In the genomic region with DNA sequence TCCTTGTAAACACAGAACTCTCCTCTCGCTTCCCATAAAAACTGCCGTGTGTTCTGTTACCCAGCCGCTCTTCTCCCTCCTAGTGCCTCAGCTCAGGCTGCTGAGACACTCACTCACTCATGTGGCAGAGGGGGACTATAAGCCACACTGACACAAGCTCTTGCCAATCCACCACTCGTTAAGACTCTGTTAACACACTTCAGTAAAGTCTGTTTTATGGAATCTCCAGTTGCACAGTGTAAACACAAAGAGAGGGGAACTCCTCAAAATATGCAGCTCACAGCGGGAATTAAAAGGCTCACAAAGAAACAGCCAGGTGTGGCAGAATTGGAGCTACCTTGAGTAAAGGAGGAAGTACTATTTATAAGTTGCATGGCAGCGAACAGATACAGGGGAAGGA, we compare ENCODE assay signal across 19 mouse cellular contexts.
DNase-seq lines count a peak whose midpoint lies in the region; ATAC-seq and TF ChIP-seq lines count a peak whose summit lies in the region.
"Had no signal": no experiment of that assay in that cellular context is flagged by ENCODE, and none has a peak within 500 bp of the region (broad histone marks: within the 10 kb centered on the region; RNA-seq: fewer than 3 reads in every experiment).

No protein-coding gene starts in this region.

- H3K27ac ChIP-seq in lung, embryonic 14.5 days (ENCODE audit: low read depth): peak overlapping the region; percentile 78
- H3K27ac ChIP-seq in intestine, embryonic 15.5 days: peak overlapping the region; percentile 74
- H3K27ac ChIP-seq in stomach, embryonic 15.5 days: peak overlapping the region; percentile 64; the same call in 1 of the 2 replicates
- H3K27ac ChIP-seq in layer of hippocampus, adult 2 months: no peak overlapping the region
- H3K27ac ChIP-seq: forebrain, embryonic 15.5 days; kidney, postnatal 0 days; liver, embryonic 13.5 days had no signal

- intact Hi-C loops in heart, postnatal 14 days (cut with DNase I): no loop called here

- peak; percentile 57 for DNase-seq in lung, embryonic 14.5 days
- no peak for DNase-seq in lung, postnatal 14 days
- peak; percentile 34 for DNase-seq in WW6 (ENCODE audit: low read depth, low spot score)
- no peak for DNase-seq in heart, postnatal 14 days
- no peak for DNase-seq in layer of hippocampus, adult 2 months (ENCODE audit: low spot score in 2 of 2)
- DNase-seq: cerebellum, adult 2 months; cerebellum, postnatal 36 days; gastrocnemius, postnatal 25 days; liver, embryonic 13.5 days; lung, postnatal 36 days; retina, postnatal 1 day; right cerebral cortex, postnatal 4 days; thymus, postnatal 25 days had no signal

- H3K4me1 ChIP-seq in lung, embryonic 14.5 days (ENCODE audit: insufficient read depth): peaks cover 20% of the 10 kb centered on the region
- H3K4me1 ChIP-seq in intestine, embryonic 15.5 days (replicated peaks): peaks cover 47% of the 10 kb centered on the region
- peaks cover 26% of the 10 kb centered on the region for H3K4me1 ChIP-seq in stomach, embryonic 15.5 days

- no peak overlapping the region for H3K9ac ChIP-seq in lung, embryonic 14.5 days
- H3K9ac ChIP-seq in intestine, embryonic 15.5 days: no peak overlapping the region
- no peak overlapping the region for H3K9ac ChIP-seq in stomach, embryonic 15.5 days
- H3K9ac ChIP-seq: forebrain, embryonic 15.5 days; liver, embryonic 13.5 days had no signal

- WGBS in lung, embryonic 14.5 days: 25% methylated on average over 6 of the region's 6 CpGs
- 19% methylated on average over 6 of the region's 6 CpGs for WGBS in intestine, embryonic 15.5 days
- 36% methylated on average over 6 of the region's 6 CpGs for WGBS in stomach, embryonic 15.5 days

- peak; percentile 74 for ATAC-seq in lung, embryonic 14.5 days (ENCODE audit: insufficient read depth)
- peak; percentile 44 for ATAC-seq in intestine, embryonic 15.5 days
- ATAC-seq in stomach, embryonic 15.5 days (ENCODE audit: insufficient read depth, low FRiP score, low read depth): no peak
- ATAC-seq: forebrain, embryonic 15.5 days; midbrain, embryonic 16.5 days had no signal

- peak overlapping the region; percentile 13; the same call in 1 of the 2 replicates for H3K4me2 ChIP-seq in lung, embryonic 14.5 days
- 0 out of 2 replicates have a peak overlapping the region, but pooled peaks have one; percentile 0 for H3K4me2 ChIP-seq in intestine, embryonic 15.5 days (replicated peaks)
- H3K4me2 ChIP-seq in stomach, embryonic 15.5 days: no peak overlapping the region
- H3K4me2 ChIP-seq: forebrain, embryonic 15.5 days; liver, embryonic 13.5 days had no signal

- no peak overlapping the region for H3K4me3 ChIP-seq in lung, embryonic 14.5 days (ENCODE audit: low read depth, low read length)
- no peak overlapping the region for H3K4me3 ChIP-seq in intestine, embryonic 15.5 days (replicated peaks)
- H3K4me3 ChIP-seq in stomach, embryonic 15.5 days (replicated peaks): no peak overlapping the region
- no peak overlapping the region for H3K4me3 ChIP-seq in layer of hippocampus, adult 2 months
- H3K4me3 ChIP-seq: erythroblast, embryonic 14.5 days; forebrain, embryonic 15.5 days; liver, embryonic 13.5 days had no signal

- peaks cover 6% of the 10 kb centered on the region; the same call in 1 of the 2 replicates for H3K36me3 ChIP-seq in lung, embryonic 14.5 days (ENCODE audit: insufficient read depth)
- H3K36me3 ChIP-seq in intestine, embryonic 15.5 days: no peaks in the 10 kb centered on the region
- no peaks in the 10 kb centered on the region for H3K36me3 ChIP-seq in stomach, embryonic 15.5 days
- H3K36me3 ChIP-seq: forebrain, embryonic 15.5 days; liver, embryonic 13.5 days had no signal

- H3K27me3 ChIP-seq in lung, embryonic 14.5 days (ENCODE audit: insufficient read depth, low read length): no peaks in the 10 kb centered on the region
- no peaks in the 10 kb centered on the region for H3K27me3 ChIP-seq in intestine, embryonic 15.5 days (replicated peaks)
- H3K27me3 ChIP-seq in stomach, embryonic 15.5 days (replicated peaks): no peaks in the 10 kb centered on the region
- H3K27me3 ChIP-seq: forebrain, embryonic 15.5 days; liver, embryonic 13.5 days had no signal

- TF ChIP-seq CTCF in lung, embryonic 14.5 days (IDR thresholded peaks at IDR 0.05; ENCODE audit: low read depth): no peak
- no peak for TF ChIP-seq CTCF in layer of hippocampus, adult 2 months (conservative IDR thresholded peaks at IDR 0.05)

- no peaks in the 10 kb centered on the region for H3K9me3 ChIP-seq in lung, embryonic 14.5 days (ENCODE audit: low read depth, low read length)
- no peaks in the 10 kb centered on the region for H3K9me3 ChIP-seq in intestine, embryonic 15.5 days
- no peaks in the 10 kb centered on the region for H3K9me3 ChIP-seq in stomach, embryonic 15.5 days
- H3K9me3 ChIP-seq: forebrain, embryonic 15.5 days; liver, embryonic 13.5 days had no signal

Comparison
In these comparisons a context has a peak if more than half of its experiments do, and no peak if none do; other contexts are left out.
1. DNase-seq: peak in lung, embryonic 14.5 days (single experiment) and WW6 (single experiment); none in lung, postnatal 14 days (single experiment), heart, postnatal 14 days (0 of 2) and layer of hippocampus, adult 2 months (0 of 2).